Mouse (Mus musculus) C3H10T1/2 (cell line): ENCODE results near the gene Gnptab. TPM values are rescaled to one million over a fixed set of nuclear protein-coding genes. Genes with fewer than 3 reads are reported as not detected.

Source experiments
- polyA plus RNA-seq, 2 experiments: library from polyadenylated mRNA; unstranded; fragments of >200 nt; fragmentation: generic; extraction: Trizol; gene quantifications; one replicate each; pipeline ENCODE4 v1.2.1; 2012; ENCODE audit warnings: missing spikeins in 2 of 2

Gene Gnptab
- 1 to 10 TPM; 1.5 to 8.8 TPM for polyA plus RNA-seq

DNA sequence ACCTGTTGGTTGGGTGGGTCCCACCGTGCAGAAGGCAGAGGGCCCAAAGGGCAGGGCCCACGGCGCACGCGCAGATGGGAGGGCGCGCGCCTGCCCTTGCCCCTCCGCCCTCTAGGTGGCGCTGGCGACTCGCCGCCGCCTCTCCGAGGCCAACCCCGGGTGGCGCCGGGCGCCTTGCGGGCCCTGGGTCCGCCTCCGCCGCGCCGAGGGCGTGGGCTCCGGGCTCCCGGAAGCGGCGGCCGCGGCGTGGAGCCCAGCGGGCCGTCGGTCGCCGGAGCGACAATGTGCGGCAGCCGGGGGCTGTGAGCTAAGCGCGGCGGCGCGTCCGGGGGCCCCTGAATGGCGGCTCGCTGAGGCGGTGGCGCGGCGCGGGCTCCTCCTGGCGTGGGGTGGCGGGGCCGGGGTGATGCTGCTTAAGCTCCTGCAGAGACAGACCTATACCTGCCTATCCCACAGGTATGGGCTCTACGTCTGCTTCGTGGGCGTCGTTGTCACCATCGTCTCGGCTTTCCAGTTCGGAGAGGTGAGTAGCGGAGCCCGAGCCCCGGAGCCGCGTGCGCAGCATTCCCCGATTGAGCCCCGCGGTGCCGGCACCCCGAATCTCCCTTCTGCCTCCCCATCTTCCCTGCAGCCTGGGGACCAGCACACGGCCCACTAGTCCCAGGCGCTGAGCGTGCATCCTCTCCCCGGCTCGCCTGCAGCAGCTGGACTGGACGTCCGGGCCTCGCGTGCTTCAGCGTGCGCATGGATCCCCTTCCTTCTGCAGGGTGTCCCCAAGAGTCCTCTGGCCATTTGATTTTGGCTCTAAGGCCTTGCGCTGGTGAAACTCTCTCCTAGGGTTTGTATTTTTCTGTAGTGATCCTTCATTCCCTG lies at the start of gene Gnptab, which contains the start of gene Dram1:
Gene Gnptab, plus strand, starts transcription at position 120 of the 873 bp plus-strand sequence.
Gene Dram1, minus strand, starts transcription at position 68 of the 873 bp plus-strand sequence.

DNA sequence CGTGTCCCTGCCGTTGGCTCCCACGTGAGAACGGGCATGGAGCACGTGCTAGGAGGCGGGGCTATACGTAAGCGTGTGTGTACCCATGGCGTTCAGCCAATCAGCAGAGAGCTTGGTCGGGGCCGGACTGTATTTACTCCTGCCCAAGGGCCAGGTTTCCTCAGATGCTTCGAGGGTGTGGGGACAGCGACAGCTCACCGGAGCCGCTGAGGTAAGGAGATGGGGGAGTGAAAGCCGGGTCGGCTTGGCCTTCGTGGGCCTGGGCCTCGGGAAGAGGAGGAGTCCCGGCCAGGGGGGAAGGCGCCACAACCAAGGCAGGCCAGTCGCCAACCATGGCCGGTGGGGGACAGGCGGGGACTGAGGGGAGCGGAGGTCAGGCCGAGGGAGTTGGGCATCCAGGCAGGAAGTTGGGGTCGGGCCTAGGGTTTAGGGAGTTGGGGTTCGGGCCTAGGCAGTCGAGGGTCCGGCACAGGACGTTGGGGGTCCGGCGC lies 80.6 kb downstream of the Gnptab start, which contains the start of gene Sycp3:
Gene Sycp3, plus strand, starts transcription at position 68 of the 491 bp plus-strand sequence.

Other genes starting within 250 kb of the Gnptab start
- 1 to 10 TPM in 1 of 2 experiments, under 1 TPM in 1; 0.46 to 5.2 TPM for gene Parpbp, start 232.2 kb upstream of the Gnptab start, polyA plus RNA-seq
- gene Nup37, start 232.1 kb upstream of the Gnptab start, polyA plus RNA-seq, result 10 to 100 TPM in 1 of 2 experiments, 1 to 10 TPM in 1; 8.7 to 27.7 TPM
- 100 to 1,000 TPM in 1 of 2 experiments, 10 to 100 TPM in 1; 18.8 to 128 TPM for gene Washc3, start 178.0 kb upstream of the Gnptab start, polyA plus RNA-seq
- gene Dram1, start 52 bp upstream of the Gnptab start, polyA plus RNA-seq, result 1 to 10 TPM in 1 of 2 experiments, under 1 TPM in 1; 0.35 to 5.0 TPM
- not detected for gene Sycp3, start 80.4 kb downstream of the Gnptab start, polyA plus RNA-seq
- 10 to 100 TPM in 1 of 2 experiments, 1 to 10 TPM in 1; 3.5 to 10.1 TPM for gene Chpt1, start 124.9 kb downstream of the Gnptab start, polyA plus RNA-seq
- not detected for gene Mybpc1, start 226.0 kb downstream of the Gnptab start, polyA plus RNA-seq